Mouse (Mus musculus): ENCODE results near the gene Dgcr2.

DNA sequence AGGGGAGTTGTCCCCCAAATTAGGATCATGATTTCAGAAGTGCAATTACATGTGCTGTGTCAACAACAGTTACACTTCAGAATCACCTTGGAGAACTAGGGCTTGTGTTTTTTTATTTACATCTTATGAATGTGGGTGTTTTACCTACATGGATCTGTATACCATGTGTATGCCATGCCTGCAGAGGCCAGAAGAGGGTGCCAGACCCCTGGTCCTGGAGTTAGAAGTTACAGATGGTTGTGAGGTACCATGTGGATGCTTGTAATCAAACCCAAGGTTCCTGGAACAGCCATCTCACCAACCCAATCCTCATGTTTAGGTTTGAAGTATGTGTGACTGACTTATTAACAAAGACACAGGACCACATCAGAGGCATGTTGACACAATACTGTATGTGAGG lies 39.8 kb downstream of the Dgcr2 start:
- TF ChIP-seq CHD2 (IDR thresholded peaks at IDR 0.05; ENCODE audit: low read depth, low read length) (no peak), HCFC1 (IDR thresholded peaks at IDR 0.05; ENCODE audit: borderline replicate concordance, insufficient read depth, low read length) (no peak), ZNF384 (IDR thresholded peaks at IDR 0.05; ENCODE audit: low read depth, low read length) (no peak), ZC3H11A (IDR thresholded peaks at IDR 0.05; ENCODE audit: borderline replicate concordance, low read depth, low read length) (no peak), MAFK (IDR thresholded peaks at IDR 0.05; ENCODE audit: insufficient read depth, low read depth, low read length) (no peak)
